Mouse (Mus musculus): Measurements from ENCODE around the gene Ap1b1.

Gene Ap1b1

GRCm38 (mm10) chr11:4986695-4987486 lies at the start of gene Ap1b1:
TSS of gene Ap1b1 (plus strand) at chr11:4986824.
- peak; percentile 90 for DNase-seq

- DNase-seq, result no peak
These were observed 40.1 kb upstream of the Ap1b1 start for GRCm38 (mm10) chr11:4946530-4946929.

- DNase-seq, result peak; percentile 72 to 76
These were observed 39.4 kb upstream of the Ap1b1 start for GRCm38 (mm10) chr11:4946947-4947812.

GRCm38 (mm10) chr11:4947813-4948174 lies 38.8 kb upstream of the Ap1b1 start, which contains the start of gene Nefh:
TSS of gene Nefh (minus strand) at chr11:4948064.
- peak in 1 of 2 experiments; percentile 9 for DNase-seq

- DNase-seq, result no peak
These were observed 37.8 kb upstream of the Ap1b1 start for GRCm38 (mm10) chr11:4948792-4949191.

- DNase-seq, result no peak
These were observed 37.2 kb upstream of the Ap1b1 start for GRCm38 (mm10) chr11:4949256-4950044.

- no peak for DNase-seq
These were observed 33.2 kb upstream of the Ap1b1 start for GRCm38 (mm10) chr11:4953401-4953800.

- no peak for DNase-seq
These were observed 32.7 kb upstream of the Ap1b1 start for GRCm38 (mm10) chr11:4953918-4954317.

GRCm38 (mm10) chr11:4963099-4963808 lies 23.4 kb upstream of the Ap1b1 start:
- DNase-seq, result no peak

GRCm38 (mm10) chr11:4966325-4966724 lies 20.3 kb upstream of the Ap1b1 start:
- no peak for DNase-seq

GRCm38 (mm10) chr11:4966888-4967287 lies 19.7 kb upstream of the Ap1b1 start:
- no peak for DNase-seq

- DNase-seq, result no peak
These were observed 19.1 kb upstream of the Ap1b1 start for GRCm38 (mm10) chr11:4967549-4967948.

GRCm38 (mm10) chr11:4968376-4968775 lies 18.2 kb upstream of the Ap1b1 start:
- DNase-seq, result no peak

GRCm38 (mm10) chr11:4972967-4973870 lies 13.4 kb upstream of the Ap1b1 start:
- DNase-seq, result peak in 1 of 2 experiments; percentile 24

GRCm38 (mm10) chr11:4973871-4974256 lies 12.8 kb upstream of the Ap1b1 start:
- DNase-seq, result no peak

GRCm38 (mm10) chr11:4974376-4975122 lies 12.1 kb upstream of the Ap1b1 start:
- no peak for DNase-seq

GRCm38 (mm10) chr11:4975623-4976022 lies 11.0 kb upstream of the Ap1b1 start:
- peak; percentile 32 to 37 for DNase-seq

- no peak for DNase-seq
These were observed 3.6 kb upstream of the Ap1b1 start for GRCm38 (mm10) chr11:4983010-4983409.

GRCm38 (mm10) chr11:4983538-4983937 lies 3.1 kb upstream of the Ap1b1 start:
- DNase-seq, result no peak

GRCm38 (mm10) chr11:4984249-4984648 lies 2.4 kb upstream of the Ap1b1 start:
- no peak for DNase-seq
